Comparison of ENCODE assay signal across 26 mouse cellular contexts in genomic region chr2:34810775-34811174, GRCm38 (mm10). TPM values are rescaled to one million over a fixed set of nuclear protein-coding genes. Genes with fewer than 3 reads are reported as not detected.
DNase-seq lines count a peak whose midpoint lies in the region; ATAC-seq lines count a peak whose summit lies in the region.
"Had no signal": no experiment of that assay in that cellular context is flagged by ENCODE, and none has a peak within 500 bp of the region (broad histone marks: within the 10 kb centered on the region; RNA-seq: fewer than 3 reads in every experiment).

No protein-coding gene starts in this region.

- H3K4me2 ChIP-seq in liver, embryonic 15.5 days, result 0 out of 2 replicates have a peak overlapping the region, but pooled peaks have one; percentile 4
- H3K4me2 ChIP-seq: embryonic facial prominence, embryonic 15.5 days; forebrain, embryonic 13.5 days; hindbrain, embryonic 12.5 days had no signal

- peak; percentile 58 for ATAC-seq in erythroblast, adult 5-6 weeks (replicated peaks; ENCODE audit: low FRiP score, poor library complexity, severe bottlenecking)
- peak; percentile 65; the same call in 1 of the 2 replicates for ATAC-seq in erythroid progenitor cell, adult 5-6 weeks (replicated peaks; ENCODE audit: low FRiP score, poor library complexity, severe bottlenecking)
- peak; percentile 76 for ATAC-seq in liver, embryonic 15.5 days (ENCODE audit: insufficient read depth)
- peak; percentile 79 for ATAC-seq in megakaryocyte-erythroid progenitor cell, adult 5-6 weeks (replicated peaks; ENCODE audit: low FRiP score, low TSS enrichment, poor library complexity, severe bottlenecking)
- no peak for ATAC-seq in megakaryocyte, adult 5-6 weeks (ENCODE audit: poor library complexity, severe bottlenecking)
- ATAC-seq: activated CD4-positive, CD25-positive, alpha-beta regulatory T cell, adult 4 months; forebrain, embryonic 13.5 days; forebrain, postnatal 0 days; hindbrain, embryonic 16.5 days; Patski had no signal

- no peaks in the 10 kb centered on the region for H3K9me3 ChIP-seq in liver, embryonic 15.5 days (replicated peaks)
- H3K9me3 ChIP-seq: embryonic facial prominence, embryonic 15.5 days; forebrain, embryonic 13.5 days; hindbrain, embryonic 12.5 days had no signal

- 57% methylated on average over 3 of the region's 3 CpGs for WGBS in liver, embryonic 15.5 days (ENCODE audit: insufficient replicate concordance)

- DNase-seq in right cerebral cortex, postnatal 4 days, result no peak
- DNase-seq: adrenal gland, postnatal 14 days; cerebellum, adult 2 months; cerebellum, postnatal 10 days; embryo, embryonic 11 days; forebrain, postnatal 0 days; gastrocnemius, adult 2 months; gastrocnemius, postnatal 25 days; heart, postnatal 10 days; heart, postnatal 4 days had no signal

- peak overlapping the region; percentile 76 for H3K27ac ChIP-seq in liver, embryonic 15.5 days (replicated peaks)
- H3K27ac ChIP-seq: embryonic facial prominence, embryonic 15.5 days; forebrain, embryonic 13.5 days; gastrocnemius, adult 2 months; hindbrain, embryonic 12.5 days had no signal

- H3K4me3 ChIP-seq in liver, embryonic 15.5 days (replicated peaks), result no peak overlapping the region
- H3K4me3 ChIP-seq: embryonic facial prominence, embryonic 15.5 days; forebrain, embryonic 13.5 days; gastrocnemius, adult 2 months; hindbrain, embryonic 12.5 days had no signal

- no peaks in the 10 kb centered on the region for H3K27me3 ChIP-seq in liver, embryonic 15.5 days
- H3K27me3 ChIP-seq: CH12.LX; embryonic facial prominence, embryonic 15.5 days; forebrain, embryonic 13.5 days; hindbrain, embryonic 12.5 days; Patski had no signal

- H3K9ac ChIP-seq in liver, embryonic 15.5 days, result 0 out of 2 replicates have a peak overlapping the region, but pooled peaks have one; percentile 3
- H3K9ac ChIP-seq: embryonic facial prominence, embryonic 15.5 days; forebrain, embryonic 13.5 days; forebrain, postnatal 0 days; hindbrain, embryonic 12.5 days had no signal

- peaks cover 95% of the 10 kb centered on the region for H3K36me3 ChIP-seq in liver, embryonic 15.5 days (replicated peaks)

- H3K4me1 ChIP-seq in liver, embryonic 15.5 days (replicated peaks), result peaks cover 66% of the 10 kb centered on the region
- H3K4me1 ChIP-seq: embryonic facial prominence, embryonic 15.5 days; forebrain, embryonic 13.5 days; hindbrain, embryonic 12.5 days had no signal

RNA-seq across cellular contexts. Expression of gene Rabepk, which starts 11.1 kb away (rescaled TPM):
- total RNA-seq in erythroblast, adult 5-6 weeks (2015; ENCODE audit: low replicate concordance), result 1.2 and 7.1 TPM in 2 replicates
- total RNA-seq in erythroblast, adult 5-6 weeks (2017; ENCODE audit: low replicate concordance), result 10.1 and 10.2 TPM in 2 replicates
- total RNA-seq in erythroid progenitor cell, adult 5-6 weeks (2015; ENCODE audit: low replicate concordance), result 1.3 and 9.0 TPM in 2 replicates
- total RNA-seq in erythroid progenitor cell, adult 5-6 weeks (2017; ENCODE audit: low replicate concordance), result 1.5 and 4.7 TPM in 2 replicates
- polyA plus RNA-seq in liver, embryonic 15.5 days (2015; fragmentation: Nextera tagmentation; extraction: Ambion mirVana), result 20.1 and 22.3 TPM in 2 replicates
- total RNA-seq in megakaryocyte-erythroid progenitor cell, adult 5-6 weeks (2014; fragmentation: Nextera tagmentation), result 23.3 and 30.8 TPM in 2 replicates
- 46.9 and 53.8 TPM in 2 replicates for total RNA-seq in megakaryocyte-erythroid progenitor cell, adult 5-6 weeks (2017)
- total RNA-seq in megakaryocyte, adult 5-6 weeks (2015), result 6.7 and 11.4 TPM in 2 replicates
- total RNA-seq in megakaryocyte, adult 5-6 weeks (2017), result 18.5 and 22.8 TPM in 2 replicates

RNA-seq across cellular contexts. Expression of gene Fbxw2, which starts 15.3 kb away (rescaled TPM):
- total RNA-seq in erythroblast, adult 5-6 weeks (2015; ENCODE audit: low replicate concordance), result 104 and 121 TPM in 2 replicates
- total RNA-seq in erythroblast, adult 5-6 weeks (2017; ENCODE audit: low replicate concordance), result 178 and 181 TPM in 2 replicates
- total RNA-seq in erythroid progenitor cell, adult 5-6 weeks (2015; ENCODE audit: low replicate concordance), result 92.6 and 93.5 TPM in 2 replicates
- total RNA-seq in erythroid progenitor cell, adult 5-6 weeks (2017; ENCODE audit: low replicate concordance), result 95.5 and 121 TPM in 2 replicates
- polyA plus RNA-seq in liver, embryonic 15.5 days (2015; fragmentation: Nextera tagmentation; extraction: Ambion mirVana), result 57.5 and 60.5 TPM in 2 replicates
- 46.3 and 61.9 TPM in 2 replicates for total RNA-seq in megakaryocyte-erythroid progenitor cell, adult 5-6 weeks (2014; fragmentation: Nextera tagmentation)
- 73.6 and 75.1 TPM in 2 replicates for total RNA-seq in megakaryocyte-erythroid progenitor cell, adult 5-6 weeks (2017)
- total RNA-seq in megakaryocyte, adult 5-6 weeks (2015), result 48.9 and 56.0 TPM in 2 replicates
- total RNA-seq in megakaryocyte, adult 5-6 weeks (2017), result 66.2 TPM in 2 replicates

RNA-seq across cellular contexts. Expression of gene Gm34653, which starts 22.0 kb away (rescaled TPM):
- not detected in 2 replicates for total RNA-seq in erythroblast, adult 5-6 weeks (2015; ENCODE audit: low replicate concordance)
- not detected in 2 replicates for total RNA-seq in erythroblast, adult 5-6 weeks (2017; ENCODE audit: low replicate concordance)
- 1.3 TPM in 1 of 2 replicates, not detected in the other for total RNA-seq in erythroid progenitor cell, adult 5-6 weeks (2015; ENCODE audit: low replicate concordance)
- not detected in 2 replicates for total RNA-seq in erythroid progenitor cell, adult 5-6 weeks (2017; ENCODE audit: low replicate concordance)
- not detected in 2 replicates for polyA plus RNA-seq in liver, embryonic 15.5 days (2015; fragmentation: Nextera tagmentation; extraction: Ambion mirVana)
- total RNA-seq in megakaryocyte-erythroid progenitor cell, adult 5-6 weeks (2014; fragmentation: Nextera tagmentation), result 0.37 and 1.9 TPM in 2 replicates
- total RNA-seq in megakaryocyte-erythroid progenitor cell, adult 5-6 weeks (2017), result not detected in 2 replicates
- total RNA-seq in megakaryocyte, adult 5-6 weeks (2015), result not detected in 2 replicates
- total RNA-seq in megakaryocyte, adult 5-6 weeks (2017), result not detected in 2 replicates
- total RNA-seq: adrenal gland, adult 18-20 months; adrenal gland, postnatal 14 days; CH12.LX; granulocyte monocyte progenitor cell, adult 5-6 weeks; heart, postnatal 10 days; heart, postnatal 4 days had no signal
- polyA plus RNA-seq: activated CD4-positive, CD25-positive, alpha-beta regulatory T cell, adult 4 months; cerebellum, adult 2 months; embryonic facial prominence, embryonic 11.5 days; forebrain, embryonic 13.5 days; heart, embryonic 14.5 days; hindbrain, embryonic 12.5 days; hindbrain, embryonic 16.5 days had no signal

RNA-seq across cellular contexts. Expression of gene Hspa5, which starts 39.0 kb away (rescaled TPM):
- 229 and 240 TPM in 2 replicates for total RNA-seq in erythroblast, adult 5-6 weeks (2015; ENCODE audit: low replicate concordance)
- 904 and 907 TPM in 2 replicates for total RNA-seq in erythroblast, adult 5-6 weeks (2017; ENCODE audit: low replicate concordance)
- total RNA-seq in erythroid progenitor cell, adult 5-6 weeks (2015; ENCODE audit: low replicate concordance), result 168 and 188 TPM in 2 replicates
- total RNA-seq in erythroid progenitor cell, adult 5-6 weeks (2017; ENCODE audit: low replicate concordance), result 512 and 550 TPM in 2 replicates
- polyA plus RNA-seq in liver, embryonic 15.5 days (2015; fragmentation: Nextera tagmentation; extraction: Ambion mirVana), result 509 TPM in 2 replicates
- 185 and 219 TPM in 2 replicates for total RNA-seq in megakaryocyte-erythroid progenitor cell, adult 5-6 weeks (2014; fragmentation: Nextera tagmentation)
- total RNA-seq in megakaryocyte-erythroid progenitor cell, adult 5-6 weeks (2017), result 866 and 884 TPM in 2 replicates
- total RNA-seq in megakaryocyte, adult 5-6 weeks (2015), result 189 and 204 TPM in 2 replicates
- total RNA-seq in megakaryocyte, adult 5-6 weeks (2017), result 538 and 554 TPM in 2 replicates

RNA-seq across cellular contexts. Expression of gene Gapvd1, which starts 55.7 kb away (rescaled TPM):
- total RNA-seq in erythroblast, adult 5-6 weeks (2015; ENCODE audit: low replicate concordance), result 308 and 329 TPM in 2 replicates
- 761 and 1,292 TPM in 2 replicates for total RNA-seq in erythroblast, adult 5-6 weeks (2017; ENCODE audit: low replicate concordance)
- 106 and 118 TPM in 2 replicates for total RNA-seq in erythroid progenitor cell, adult 5-6 weeks (2015; ENCODE audit: low replicate concordance)
- total RNA-seq in erythroid progenitor cell, adult 5-6 weeks (2017; ENCODE audit: low replicate concordance), result 198 and 392 TPM in 2 replicates
- polyA plus RNA-seq in liver, embryonic 15.5 days (2015; fragmentation: Nextera tagmentation; extraction: Ambion mirVana), result 79.9 and 89.4 TPM in 2 replicates
- 75.3 and 87.5 TPM in 2 replicates for total RNA-seq in megakaryocyte-erythroid progenitor cell, adult 5-6 weeks (2014; fragmentation: Nextera tagmentation)
- 84.3 and 99.7 TPM in 2 replicates for total RNA-seq in megakaryocyte-erythroid progenitor cell, adult 5-6 weeks (2017)
- total RNA-seq in megakaryocyte, adult 5-6 weeks (2015), result 35.0 and 39.1 TPM in 2 replicates
- 58.9 and 59.3 TPM in 2 replicates for total RNA-seq in megakaryocyte, adult 5-6 weeks (2017)
